Mouse (Mus musculus) forebrain, embryonic 13.5 days (tissue): Measurements from ENCODE around the gene Rapgef3. TPM values are rescaled to one million over a fixed set of nuclear protein-coding genes. Genes with fewer than 3 reads are reported as not detected.
A peak's percentile ranks its signal among the peaks of the same experiment; 100 is the strongest.

Experiments
- ATAC-seq: fragments of 200-750 bp; cut with Nextera tagmentation; 2 replicates; pipeline ENCODE4 v1.8.0; 2017
- H3K27ac ChIP-seq: fragments of 300-500 bp; sonication (generic); 2 replicates; pipeline ENCODE4 v1.5.1; 2015; ENCODE audit warnings: inconsistent platforms, mild to moderate bottlenecking, moderate library complexity
- H3K27me3 ChIP-seq: fragments of 300-500 bp; sonication (generic); 2 replicates; pipeline ENCODE4 v1.6.1; 2015; ENCODE audit warnings: mild to moderate bottlenecking, inconsistent platforms
- H3K36me3 ChIP-seq: fragments of 300-500 bp; sonication (generic); 2 replicates; pipeline ENCODE4 v1.6.1; 2015; ENCODE audit warnings: mild to moderate bottlenecking, inconsistent platforms; ENCODE audit not compliant: poor library complexity, severe bottlenecking
- H3K4me1 ChIP-seq: fragments of 300-500 bp; sonication (generic); 2 replicates; pipeline ENCODE4 v1.6.1; 2015; ENCODE audit warnings: inconsistent platforms
- H3K4me2 ChIP-seq: fragments of 300-500 bp; sonication (generic); 2 replicates; pipeline ENCODE4 v1.6.1; 2015; ENCODE audit warnings: inconsistent platforms, mild to moderate bottlenecking, moderate library complexity
- H3K4me3 ChIP-seq: fragments of 300-500 bp; sonication (generic); 2 replicates; pipeline ENCODE4 v1.5.1; 2015; ENCODE audit warnings: mild to moderate bottlenecking, inconsistent platforms
- H3K9ac ChIP-seq: fragments of 300-500 bp; sonication (generic); 2 replicates; pipeline ENCODE4 v1.6.1; 2015; ENCODE audit warnings: mild to moderate bottlenecking, inconsistent platforms
- H3K9me3 ChIP-seq: fragments of 300-500 bp; sonication (generic); replicated peaks from 2 replicates; pipeline ENCODE4 v1.6.1; 2016; ENCODE audit warnings: inconsistent platforms
- WGBS: fragments of 180-500 bp; shearing (Covaris S2); methylation state at CpG from one replicate; pipeline ENCODE4 v1.1.7; 2015; 5-methylcytosine and 5-hydroxymethylcytosine counted together
- polyA plus RNA-seq: library from polyadenylated mRNA; unstranded; fragments of >200 nt; fragmentation: Nextera tagmentation; extraction: Ambion mirVana; gene quantifications from 2 replicates; pipeline ENCODE4 v1.2.1, GENCODE M21; 2015

Gene Rapgef3
- polyA plus RNA-seq, 1 experiment from 2014 or later = 6.7 TPM

GRCm38 (mm10) chr15:97741662-97742061, 26.1 kb downstream of the Rapgef3 start:
- 84% methylated on average over 12 of the region's 12 CpGs for WGBS

GRCm38 (mm10) chr15:97740283-97740732, 27.5 kb downstream of the Rapgef3 start:
- Histone ChIP-seq H3K36me3 (no peaks in the 10 kb centered on the region), H3K4me1 (peaks cover 6% of the 10 kb centered on the region; the same call in 1 of the 2 replicates), H3K4me3 (no peak overlapping the region), H3K4me2 (no peak overlapping the region), H3K9ac (no peak overlapping the region), H3K9me3 (no peaks in the 10 kb centered on the region), H3K27me3 (no peaks in the 10 kb centered on the region), H3K27ac (no peak overlapping the region)
- WGBS = 87% methylated on average over 9 of the region's 9 CpGs
- ATAC-seq = no peak

More at GRCm38 (mm10) chr15:97741662-97742061, 26.1 kb downstream of the Rapgef3 start:
- Histone ChIP-seq H3K27ac (peak overlapping the region; percentile 8; the same call in 1 of the 2 replicates), H3K4me1 (peaks cover 6% of the 10 kb centered on the region; the same call in 1 of the 2 replicates), H3K36me3 (no peaks in the 10 kb centered on the region), H3K27me3 (no peaks in the 10 kb centered on the region), H3K4me3 (no peak overlapping the region), H3K9ac (no peak overlapping the region), H3K9me3 (no peaks in the 10 kb centered on the region), H3K4me2 (no peak overlapping the region)
- no peak for ATAC-seq

GRCm38 (mm10) chr15:97738923-97739322, 28.8 kb downstream of the Rapgef3 start:
- Histone ChIP-seq H3K4me2 (no peak overlapping the region), H3K4me3 (no peak overlapping the region), H3K9ac (no peak overlapping the region), H3K27ac (no peak overlapping the region), H3K36me3 (no peaks in the 10 kb centered on the region), H3K4me1 (peaks cover 3% of the 10 kb centered on the region; the same call in 1 of the 2 replicates), H3K27me3 (no peaks in the 10 kb centered on the region), H3K9me3 (no peaks in the 10 kb centered on the region)
- 91% methylated on average over 7 of the region's 7 CpGs for WGBS
- ATAC-seq = no peak

- no peak overlapping the region for H3K27ac ChIP-seq
- H3K4me1 ChIP-seq = no peaks in the 10 kb centered on the region
- no peak for ATAC-seq
These were observed 35.8 kb downstream of the Rapgef3 start for GRCm38 (mm10) chr15:97731988-97732387.

DNA sequence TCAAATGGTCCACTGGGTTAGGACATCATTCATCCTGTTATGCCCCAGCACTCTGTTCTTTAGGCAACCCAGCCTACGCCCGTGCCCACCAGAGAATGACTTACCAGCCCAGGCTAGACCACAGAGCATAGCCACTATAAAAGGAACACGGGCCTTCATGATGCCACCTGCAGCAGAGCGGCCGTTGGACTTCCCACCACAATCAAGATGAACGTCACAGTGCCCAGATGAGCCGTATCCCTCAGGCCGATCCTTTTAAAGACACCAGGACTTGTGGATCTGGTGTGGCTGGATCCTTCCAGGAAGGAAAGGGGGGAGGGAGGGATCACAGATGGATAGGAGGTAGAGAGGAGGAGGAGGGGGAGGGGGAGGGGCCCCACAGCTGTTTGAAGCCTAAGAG, 36.7 kb downstream of the Rapgef3 start, which contains the start of gene Endou:
TSS of gene Endou (minus strand) at position 229 of the 400 bp plus-strand sequence.
- no peak within 1 kb of the TSS for H3K27ac ChIP-seq
- H3K9ac ChIP-seq = no peak within 1 kb of the TSS
- H3K4me1 ChIP-seq = no peaks in the 10 kb centered on the region
- H3K4me2 ChIP-seq = no peak within 1 kb of the TSS
- no peaks in the 10 kb centered on the region for H3K27me3 ChIP-seq
- H3K9me3 ChIP-seq = no peaks in the 10 kb centered on the region
- H3K36me3 ChIP-seq = no peaks in the 10 kb centered on the region
- 95% methylated on average over 8 of the region's 8 CpGs for WGBS
- ATAC-seq = no peak
- no peak within 1 kb of the TSS for H3K4me3 ChIP-seq

More at GRCm38 (mm10) chr15:97731988-97732387, 35.8 kb downstream of the Rapgef3 start:
- 92% methylated on average over 11 of the region's 11 CpGs for WGBS
- Histone ChIP-seq H3K36me3 (no peaks in the 10 kb centered on the region), H3K27me3 (no peaks in the 10 kb centered on the region), H3K4me2 (no peak overlapping the region), H3K9me3 (no peaks in the 10 kb centered on the region), H3K9ac (no peak overlapping the region), H3K4me3 (no peak overlapping the region)

- Histone ChIP-seq H3K4me1 (no peaks in the 10 kb centered on the region), H3K27ac (no peak overlapping the region), H3K9ac (no peak overlapping the region), H3K27me3 (no peaks in the 10 kb centered on the region), H3K9me3 (no peaks in the 10 kb centered on the region), H3K4me3 (no peak overlapping the region), H3K4me2 (no peak overlapping the region), H3K36me3 (no peaks in the 10 kb centered on the region)
- WGBS = 62% methylated on average over 6 of the region's 6 CpGs
- no peak for ATAC-seq
These were observed 37.4 kb downstream of the Rapgef3 start for GRCm38 (mm10) chr15:97730365-97730764.

DNA sequence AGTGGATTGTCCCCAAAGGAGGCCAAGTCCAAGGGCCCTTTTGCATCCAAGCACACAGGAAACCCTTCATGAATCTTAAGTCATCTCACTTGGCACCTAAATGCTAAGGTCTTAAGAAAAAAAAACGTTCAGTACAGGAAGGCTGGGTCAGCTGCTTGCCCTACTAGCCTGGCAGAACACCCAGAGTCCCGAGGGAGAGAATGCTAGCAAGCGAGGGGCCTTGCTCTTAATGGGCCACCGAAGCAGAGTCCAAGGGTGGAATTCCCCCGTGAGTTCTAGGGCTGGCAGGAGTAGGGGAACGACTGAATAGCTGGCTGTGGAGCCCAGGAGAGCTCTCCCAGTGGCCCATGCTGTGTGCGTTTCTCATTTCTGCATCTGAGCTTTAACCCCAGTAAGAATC, 39.0 kb downstream of the Rapgef3 start:
- H3K4me1 ChIP-seq = no peaks in the 10 kb centered on the region
- H3K27me3 ChIP-seq = no peaks in the 10 kb centered on the region
- H3K36me3 ChIP-seq = no peaks in the 10 kb centered on the region
- H3K9me3 ChIP-seq = no peaks in the 10 kb centered on the region
- H3K27ac ChIP-seq = no peak overlapping the region
- no peak overlapping the region for H3K4me3 ChIP-seq
- H3K9ac ChIP-seq = no peak overlapping the region
- WGBS = 62% methylated on average over 7 of the region's 7 CpGs
- no peak for ATAC-seq
- no peak overlapping the region for H3K4me2 ChIP-seq

DNA sequence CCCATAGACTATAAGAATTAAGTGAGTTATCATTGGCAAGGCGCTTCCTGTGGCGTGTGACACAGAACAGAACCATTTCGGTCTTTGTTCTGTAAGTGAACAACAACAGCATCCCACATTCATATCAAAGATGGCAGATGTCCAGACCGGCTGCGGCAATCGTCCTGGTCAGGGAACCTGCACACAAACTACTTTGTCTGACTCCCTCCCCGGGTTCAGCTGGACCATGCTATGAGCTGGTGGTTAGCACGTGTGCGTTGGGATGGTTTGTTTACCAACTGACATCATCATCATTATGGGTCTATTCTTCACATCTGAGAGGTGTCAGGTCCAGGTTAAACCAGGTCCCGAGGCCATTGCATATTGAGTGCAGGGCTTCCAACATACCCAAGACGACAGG, 39.4 kb downstream of the Rapgef3 start:
- H3K4me1 ChIP-seq = no peaks in the 10 kb centered on the region
- H3K9ac ChIP-seq = no peak overlapping the region
- WGBS = 91% methylated on average over 11 of the region's 11 CpGs
- no peaks in the 10 kb centered on the region for H3K36me3 ChIP-seq
- H3K9me3 ChIP-seq = no peaks in the 10 kb centered on the region
- ATAC-seq = no peak
- H3K27ac ChIP-seq = no peak overlapping the region
- H3K4me2 ChIP-seq = no peak overlapping the region
- H3K4me3 ChIP-seq = no peak overlapping the region
- H3K27me3 ChIP-seq = no peaks in the 10 kb centered on the region

GRCm38 (mm10) chr15:97727520-97727919, 40.3 kb downstream of the Rapgef3 start:
- no peaks in the 10 kb centered on the region for H3K27me3 ChIP-seq
- H3K9ac ChIP-seq = no peak overlapping the region
- H3K36me3 ChIP-seq = no peaks in the 10 kb centered on the region
- no peak overlapping the region for H3K27ac ChIP-seq
- H3K9me3 ChIP-seq = no peaks in the 10 kb centered on the region
- H3K4me1 ChIP-seq = no peaks in the 10 kb centered on the region
- H3K4me3 ChIP-seq = no peak overlapping the region
- H3K4me2 ChIP-seq = no peak overlapping the region
- ATAC-seq = no peak
- 70% methylated on average over 5 of the region's 5 CpGs for WGBS

- WGBS = 81% methylated on average over 8 of the region's 8 CpGs
- Histone ChIP-seq H3K27ac (no peak overlapping the region), H3K36me3 (no peaks in the 10 kb centered on the region), H3K27me3 (no peaks in the 10 kb centered on the region), H3K4me2 (no peak overlapping the region), H3K9me3 (no peaks in the 10 kb centered on the region), H3K9ac (no peak overlapping the region), H3K4me1 (no peaks in the 10 kb centered on the region), H3K4me3 (no peak overlapping the region)
- no peak for ATAC-seq
These were observed 40.7 kb downstream of the Rapgef3 start for GRCm38 (mm10) chr15:97727048-97727447.

DNA sequence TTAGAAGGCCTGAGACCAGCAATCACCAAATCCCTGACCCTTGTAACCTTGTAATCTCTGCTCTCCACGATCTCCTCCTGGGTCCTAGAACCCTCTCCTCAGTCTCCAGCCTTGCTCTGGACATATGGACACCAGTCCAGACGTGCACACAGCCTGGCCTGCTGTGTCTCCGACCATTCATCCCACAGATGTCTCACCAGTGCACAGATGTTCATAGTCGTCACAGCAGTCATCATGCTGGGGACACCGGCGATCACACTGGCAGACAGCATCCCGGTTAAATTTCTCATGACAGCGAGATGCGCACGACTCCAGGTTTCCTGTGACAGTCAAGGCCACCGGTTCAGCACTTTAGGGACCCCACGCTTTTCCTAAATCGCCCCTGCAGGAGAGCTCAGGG, 41.5 kb downstream of the Rapgef3 start:
- Histone ChIP-seq H3K9me3 (no peaks in the 10 kb centered on the region), H3K27me3 (no peaks in the 10 kb centered on the region), H3K27ac (no peak overlapping the region), H3K4me1 (no peaks in the 10 kb centered on the region), H3K9ac (no peak overlapping the region), H3K36me3 (no peaks in the 10 kb centered on the region), H3K4me3 (no peak overlapping the region), H3K4me2 (no peak overlapping the region)
- 82% methylated on average over 13 of the region's 13 CpGs for WGBS
- ATAC-seq = no peak

GRCm38 (mm10) chr15:97725198-97725785, 42.5 kb downstream of the Rapgef3 start:
- Histone ChIP-seq H3K27me3 (no peaks in the 10 kb centered on the region), H3K36me3 (no peaks in the 10 kb centered on the region), H3K4me1 (no peaks in the 10 kb centered on the region), H3K9ac (no peak overlapping the region), H3K9me3 (no peaks in the 10 kb centered on the region), H3K4me2 (no peak overlapping the region), H3K27ac (no peak overlapping the region), H3K4me3 (no peak overlapping the region)
- WGBS = 81% methylated on average over 6 of the region's 6 CpGs
- no peak for ATAC-seq
